Mouse (Mus musculus): Measurements from ENCODE around the gene Syt16.

The Syt16 gene

DNA sequence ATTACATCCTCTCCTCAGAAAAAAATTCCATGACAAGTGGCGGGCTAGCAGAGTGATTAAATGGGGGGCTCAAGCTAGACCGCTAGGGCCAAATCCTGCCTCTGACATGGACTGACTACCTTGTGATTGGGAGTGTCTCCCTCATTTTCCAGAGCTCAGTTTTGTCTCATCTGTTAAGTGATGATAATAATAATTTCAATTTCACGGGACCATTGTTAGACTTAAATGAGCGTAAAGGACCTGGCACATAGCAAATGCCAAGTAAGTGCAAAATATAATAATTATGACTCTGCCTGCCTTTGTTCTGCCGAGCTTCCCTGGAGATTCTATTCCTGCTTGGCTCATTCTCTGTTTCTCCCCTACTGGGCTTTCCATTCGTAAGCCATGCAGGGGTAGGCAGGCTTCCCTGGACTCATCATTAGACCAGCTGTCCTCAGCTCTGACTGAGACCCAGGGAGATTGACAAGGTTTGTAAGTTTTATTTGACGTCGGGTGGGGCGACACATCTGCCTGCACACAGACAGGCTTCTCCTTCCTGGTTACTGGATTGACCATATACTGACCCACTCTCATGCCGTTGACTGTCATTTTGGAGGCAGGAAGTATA, 112.1 kb downstream of the Syt16 start:
- no peak for DNase-seq

DNA sequence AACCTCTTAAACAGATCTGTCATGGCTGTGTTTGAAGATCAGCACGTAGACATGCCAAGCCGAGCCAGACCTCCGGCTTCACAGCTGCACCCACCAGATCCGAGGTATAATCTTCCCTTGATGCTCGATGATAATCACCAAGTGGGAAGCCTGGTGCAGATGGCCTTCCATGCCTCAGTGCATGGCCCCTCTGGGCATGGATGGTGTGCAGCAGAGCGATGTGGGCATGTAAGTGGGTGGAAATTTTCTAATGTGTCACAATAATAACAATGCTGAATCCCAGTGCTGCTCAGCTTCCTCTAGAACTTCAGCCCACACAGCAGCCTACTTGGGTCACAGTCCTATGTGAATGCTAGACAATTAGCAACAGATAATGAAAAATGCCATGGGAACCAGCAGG, 119.4 kb downstream of the Syt16 start:
- DNase-seq = no peak

DNA sequence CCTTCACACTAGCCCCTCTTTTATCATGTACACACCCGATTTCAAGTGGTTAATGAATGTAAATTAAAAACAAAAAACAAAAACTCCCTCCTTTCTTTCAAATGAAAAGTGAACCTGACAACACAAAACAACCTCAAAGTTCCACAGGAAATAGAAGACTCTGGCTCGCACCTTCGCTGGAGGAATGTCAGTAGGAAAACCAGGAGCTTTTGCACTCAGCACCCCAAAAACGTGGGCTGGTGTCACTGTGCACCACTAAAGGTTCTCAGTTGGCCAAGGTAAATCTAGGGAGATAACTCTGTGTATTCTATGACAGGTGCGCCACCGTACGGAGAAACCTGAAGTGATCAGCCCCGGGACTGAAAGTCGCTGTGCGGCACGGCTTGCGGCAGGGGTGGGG, 128.3 kb downstream of the Syt16 start:
- DNase-seq = no peak

DNA sequence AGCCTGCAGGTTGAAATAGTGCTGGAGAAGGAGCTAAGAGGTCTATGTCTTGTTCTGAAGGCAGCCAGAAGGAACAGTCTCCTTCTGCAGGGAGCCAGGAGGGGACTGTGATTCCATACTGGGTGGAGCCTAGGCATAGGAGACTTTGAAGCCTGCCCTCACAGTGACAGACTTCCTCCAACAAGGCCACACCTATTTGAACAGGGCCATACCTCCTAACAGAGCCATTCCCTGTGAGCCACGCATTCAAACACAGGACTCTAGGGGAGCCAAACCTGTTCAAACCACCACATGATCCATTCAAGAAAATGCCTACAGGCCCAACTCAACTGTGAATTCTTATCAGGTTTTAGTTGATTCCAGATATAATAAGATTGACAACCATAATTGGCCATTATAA, 130.8 kb downstream of the Syt16 start:
- no peak for DNase-seq

DNA sequence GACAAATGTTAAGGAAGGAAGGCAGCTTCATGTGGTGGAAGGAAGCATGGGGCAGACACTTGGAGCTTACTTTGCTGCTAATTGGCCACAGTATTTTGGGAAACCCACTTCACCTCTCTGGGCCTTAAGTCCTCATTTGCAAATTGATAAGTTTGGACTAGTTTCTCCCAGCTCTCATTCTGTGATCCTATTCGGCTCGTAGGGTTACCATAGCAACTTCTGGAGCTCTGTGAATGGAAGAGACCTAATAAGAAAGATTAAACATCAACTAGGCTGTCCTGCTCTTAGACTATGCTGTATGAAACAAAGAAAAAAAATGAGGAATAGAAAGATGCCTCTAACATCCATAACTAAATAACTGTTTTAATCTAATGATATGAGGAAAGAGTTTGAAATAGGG, 134.3 kb downstream of the Syt16 start:
- DNase-seq = no peak

DNA sequence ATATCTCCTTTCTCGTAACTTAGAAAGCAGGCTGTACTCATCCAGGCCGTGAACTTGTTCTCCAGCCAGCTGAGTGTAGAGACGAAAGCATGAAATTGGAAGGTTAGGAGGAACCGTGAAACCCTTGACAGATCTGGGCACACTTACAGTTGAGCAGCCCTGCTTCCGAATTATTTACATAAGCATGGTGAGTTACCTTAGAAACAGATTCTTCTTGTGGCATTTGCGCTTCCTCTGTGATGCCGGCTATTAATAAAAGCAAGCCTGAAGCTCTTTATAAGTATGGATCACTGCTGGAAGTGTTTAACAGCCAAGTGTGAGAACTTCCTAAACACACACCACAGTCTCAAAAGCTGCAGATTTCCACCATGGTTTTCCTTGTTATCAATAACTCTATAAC, 144.7 kb downstream of the Syt16 start:
- DNase-seq = no peak

DNA sequence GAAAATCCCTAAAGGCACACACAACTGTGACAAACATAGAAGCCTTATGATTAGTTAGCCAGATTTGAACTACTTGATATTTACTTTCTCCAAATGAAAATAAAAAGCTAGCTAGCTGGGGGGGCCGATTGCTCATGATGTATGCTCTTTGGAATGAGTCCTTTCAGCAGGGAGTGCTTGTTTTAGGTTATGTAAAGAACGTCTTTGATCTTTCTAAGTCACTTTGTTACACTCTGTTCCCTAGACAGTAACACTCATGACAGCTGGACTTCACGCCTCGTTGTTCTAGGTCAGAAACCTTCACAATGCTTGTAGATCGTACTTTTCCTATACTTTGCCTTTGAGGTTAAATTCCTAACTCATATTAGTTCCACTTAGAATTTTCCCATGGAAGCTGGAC, 146.9 kb downstream of the Syt16 start:
- DNase-seq = no peak

DNA sequence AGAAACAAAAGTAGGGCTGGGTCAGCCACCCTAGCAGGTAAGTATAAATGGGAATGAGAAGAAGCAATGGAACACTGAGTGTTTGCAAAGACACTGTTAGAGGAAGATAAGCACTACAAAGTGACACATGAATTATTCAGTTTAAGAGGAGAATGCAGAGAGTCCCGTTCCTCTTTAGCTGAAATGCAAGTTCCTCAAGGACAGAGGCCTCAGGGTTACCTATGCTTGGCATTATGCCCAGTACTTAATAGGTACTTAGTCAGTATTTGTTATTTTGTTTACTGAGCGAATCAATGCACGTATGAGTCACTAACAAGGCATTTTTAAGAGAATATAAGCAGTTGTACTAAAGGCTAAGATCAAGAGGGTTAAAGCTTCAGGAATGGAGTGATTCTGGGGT, 163.3 kb downstream of the Syt16 start:
- DNase-seq = no peak

DNA sequence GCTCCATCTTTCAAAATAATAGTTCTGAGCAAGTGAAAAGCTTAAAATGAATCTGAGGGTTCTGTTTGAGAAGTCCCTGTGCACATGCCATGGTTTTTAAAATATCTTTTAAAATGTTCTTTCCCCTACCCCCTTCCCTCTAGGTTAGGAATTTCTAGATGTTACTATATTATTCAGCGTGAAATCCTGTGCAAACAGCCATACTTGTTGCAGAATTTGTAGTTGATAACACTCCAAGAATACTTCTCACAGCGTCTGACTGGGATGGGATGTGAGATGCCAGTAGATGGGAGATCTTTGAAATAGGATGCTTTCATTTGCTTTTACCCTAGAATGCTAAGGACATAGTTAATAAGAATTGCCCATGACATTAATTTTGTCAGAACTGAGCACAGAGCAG, 165.6 kb downstream of the Syt16 start:
- no peak for DNase-seq

DNA sequence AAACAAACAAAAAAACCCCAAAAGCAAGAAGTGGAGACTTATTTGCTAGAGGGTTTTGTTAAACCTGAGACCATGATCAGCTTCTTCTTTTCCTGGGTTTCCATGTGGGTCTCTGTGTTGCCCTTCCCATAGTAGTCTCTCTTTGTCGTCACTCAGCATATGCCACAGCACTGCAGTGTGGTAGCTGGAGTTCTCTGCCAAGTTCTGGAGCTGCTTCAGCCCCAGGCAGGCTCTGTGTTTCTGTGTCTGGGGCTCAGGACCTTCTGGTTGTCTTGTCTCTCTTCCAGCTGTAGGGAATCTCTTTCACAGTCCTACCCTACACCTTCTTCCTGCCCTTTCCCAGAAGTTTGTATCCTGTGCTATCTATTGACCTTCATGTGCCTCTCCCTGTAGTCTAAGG, 173.8 kb downstream of the Syt16 start:
- DNase-seq = no peak

DNA sequence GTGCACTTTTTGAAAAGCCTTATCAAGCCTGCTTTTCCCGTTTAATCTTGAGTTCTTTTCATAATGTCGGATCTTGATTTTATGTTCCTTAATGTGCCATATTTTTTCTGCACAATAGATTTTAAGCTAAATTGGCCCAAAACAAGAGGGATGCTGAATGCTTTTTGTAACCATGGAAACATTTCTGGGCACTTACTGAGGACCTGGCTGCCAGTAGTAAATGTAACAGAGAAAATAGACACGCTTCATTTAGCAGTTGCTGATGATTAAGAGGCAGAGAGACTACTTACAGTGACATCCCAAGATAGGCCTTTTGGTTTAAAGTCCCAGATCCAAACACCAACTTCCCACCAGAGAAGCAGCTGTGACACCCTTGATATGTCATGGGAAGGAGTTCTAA, 176.4 kb downstream of the Syt16 start:
- DNase-seq = no peak

DNA sequence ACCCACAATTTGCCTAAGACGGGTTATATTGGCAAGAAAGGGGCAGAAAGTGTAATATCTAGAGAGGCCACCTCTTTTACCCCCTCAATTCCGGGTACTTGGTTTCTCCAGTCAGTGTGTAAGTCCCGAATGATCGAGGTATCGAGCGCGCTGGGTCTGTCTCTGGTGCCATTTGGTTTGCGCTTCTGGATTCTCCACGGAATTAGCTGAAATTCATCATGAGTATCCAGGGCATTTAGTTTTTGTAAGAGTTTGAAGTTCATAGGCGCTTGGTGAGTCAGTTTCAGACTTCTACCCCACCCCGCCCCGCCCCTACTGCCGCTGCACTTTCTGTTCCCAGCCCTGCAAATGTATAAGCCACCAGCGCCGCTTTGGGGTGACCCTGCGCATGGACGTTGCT, 187.1 kb downstream of the Syt16 start:
- no peak for DNase-seq

DNA sequence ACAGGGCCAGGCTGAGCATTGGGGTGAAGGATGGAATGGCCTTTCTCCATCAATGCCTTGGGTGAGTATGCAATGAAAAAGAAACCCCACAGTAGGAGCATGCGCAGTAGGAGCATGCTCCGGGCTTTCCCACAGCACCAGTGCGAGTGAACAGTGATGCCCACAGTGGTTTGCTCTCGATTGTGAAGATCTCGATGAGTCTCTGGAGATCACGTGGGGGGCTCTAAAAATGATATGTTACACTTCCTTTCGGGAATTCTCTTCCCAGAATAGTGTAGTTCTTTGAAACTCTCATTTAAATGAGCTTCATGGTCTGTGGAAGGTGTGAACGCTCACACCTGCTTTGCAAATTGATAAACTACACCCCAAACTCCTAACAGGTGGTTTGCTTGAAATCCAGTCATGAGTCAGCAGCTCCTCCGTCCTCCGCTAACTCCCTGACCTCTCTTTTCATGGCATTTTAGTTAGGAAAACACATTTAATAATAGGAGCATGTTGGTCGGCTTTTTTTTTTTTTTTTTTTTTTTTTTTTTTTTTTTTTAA, 190.9 kb downstream of the Syt16 start:
- DNase-seq = no peak

DNA sequence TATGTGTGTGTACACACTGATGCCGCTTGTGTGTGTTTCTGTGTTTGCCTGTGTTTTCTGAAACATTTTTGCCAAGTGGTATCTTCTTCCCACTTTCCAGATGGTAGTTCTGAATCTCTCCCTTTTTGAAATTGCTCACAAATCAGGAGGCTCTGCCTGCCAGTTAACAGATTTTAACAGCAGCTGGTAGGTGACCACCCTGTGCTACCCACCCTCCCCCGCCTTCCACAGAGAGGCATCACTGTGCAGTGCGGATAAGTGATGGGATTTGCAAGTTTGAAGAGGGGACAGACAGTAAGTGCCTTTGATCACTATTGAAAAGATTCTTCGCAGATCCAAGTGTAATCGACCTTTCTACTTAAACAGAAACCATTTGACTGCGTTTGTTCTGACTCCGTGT, 191.4 kb downstream of the Syt16 start:
- DNase-seq = no peak

DNA sequence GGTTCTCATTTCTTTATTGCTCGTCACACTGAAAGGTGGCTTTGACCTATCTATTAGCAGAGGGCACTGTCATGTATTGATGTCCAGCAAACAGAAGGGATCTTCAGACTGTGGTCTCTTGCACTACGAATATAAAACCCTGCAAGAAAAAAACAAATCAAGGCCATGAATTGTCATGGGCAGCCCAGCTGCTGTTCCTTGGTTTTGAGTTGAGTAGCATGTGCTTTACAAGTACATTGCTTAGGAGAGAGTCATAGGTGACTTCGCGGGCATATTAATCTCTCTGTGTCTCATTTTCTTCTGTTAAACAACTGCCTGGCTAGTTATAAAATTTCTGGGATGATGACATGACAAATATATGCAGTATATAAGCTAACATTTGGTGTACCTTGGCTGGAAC, 192.4 kb downstream of the Syt16 start:
- DNase-seq = no peak

DNA sequence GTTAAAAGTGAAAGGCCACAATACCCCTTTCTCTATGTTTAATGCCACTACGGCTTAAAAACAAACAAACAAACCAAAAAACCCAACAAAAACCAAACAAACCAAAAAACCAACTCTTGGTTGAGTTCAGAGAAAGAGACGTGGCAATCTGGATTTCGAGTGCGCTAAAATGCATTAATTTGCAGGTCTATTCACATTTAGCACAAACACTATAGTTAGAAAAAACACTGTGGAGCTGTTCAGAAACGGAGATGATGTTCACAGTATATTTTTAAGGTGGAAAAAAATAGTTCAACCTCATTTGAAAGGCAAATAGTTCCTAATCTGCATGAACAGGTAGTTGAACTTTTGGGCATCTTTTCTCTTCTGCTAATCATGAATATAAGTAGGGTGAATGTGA, 192.8 kb downstream of the Syt16 start:
- no peak for DNase-seq

DNA sequence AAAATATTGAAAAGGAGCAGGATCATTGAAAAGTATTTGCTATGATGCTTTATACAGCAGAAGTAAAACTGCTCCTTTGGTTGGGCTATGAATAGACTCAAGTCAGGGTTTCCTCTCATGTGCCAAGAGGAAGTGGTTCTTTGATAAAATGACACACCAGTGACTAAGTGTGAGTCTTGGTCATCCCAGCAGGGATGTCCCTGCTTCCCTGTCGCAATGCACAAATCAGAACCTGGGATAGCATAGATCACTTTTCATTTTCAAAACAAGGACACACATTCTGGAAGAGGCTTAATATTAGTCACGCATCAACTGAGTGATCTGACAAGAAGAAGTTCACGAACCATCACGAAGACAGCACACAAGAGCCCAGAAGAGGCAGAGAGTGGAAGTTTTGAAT, 195.1 kb downstream of the Syt16 start:
- no peak for DNase-seq

DNA sequence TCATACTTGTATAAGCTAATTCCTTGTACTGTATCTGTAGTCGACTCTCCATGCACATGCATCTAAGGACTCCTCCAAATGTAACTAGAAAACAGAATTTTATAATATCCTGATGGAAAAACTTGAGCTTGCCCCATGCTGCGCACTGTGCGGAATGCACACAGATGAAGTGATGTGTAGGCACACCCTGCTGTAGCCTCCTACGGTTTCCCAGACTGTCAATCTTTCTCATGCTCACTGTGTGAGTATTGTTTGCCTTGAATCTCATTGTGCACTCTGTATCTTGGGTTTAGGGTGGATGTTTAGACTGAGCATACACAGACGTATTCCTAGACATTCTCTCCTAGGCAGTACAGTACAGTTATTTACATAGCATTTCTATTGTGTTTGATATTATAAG, 203.9 kb downstream of the Syt16 start:
- no peak for DNase-seq

DNA sequence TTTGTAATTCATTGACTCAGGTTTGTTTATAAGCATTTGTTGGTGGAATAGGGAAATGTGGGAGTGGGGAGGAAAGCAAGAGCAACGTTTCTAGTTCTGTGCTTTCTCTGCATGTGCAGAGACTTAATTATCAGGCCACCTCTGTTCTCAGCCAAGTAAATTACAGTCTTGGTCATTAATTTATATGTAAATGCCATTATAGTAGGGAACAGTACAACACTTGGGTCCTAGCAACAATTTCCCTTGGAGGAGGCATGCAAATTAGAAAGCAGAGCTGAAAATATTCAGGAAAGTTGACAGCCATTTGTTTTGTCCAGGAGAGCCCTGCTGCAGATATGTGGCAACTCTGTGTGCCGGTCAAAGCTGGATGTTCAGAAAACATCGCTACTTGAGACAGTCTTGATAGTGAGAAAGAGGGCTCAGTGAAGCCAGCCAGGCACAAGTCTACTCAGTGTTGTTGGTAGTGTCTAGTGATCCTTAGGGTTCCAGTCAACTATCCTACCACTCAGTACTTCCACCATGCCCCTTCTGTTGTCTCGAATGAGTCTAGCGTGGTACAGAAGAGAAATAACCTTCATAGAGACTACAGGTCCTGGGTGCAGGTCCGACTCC, 205.1 kb downstream of the Syt16 start:
- no peak for DNase-seq

DNA sequence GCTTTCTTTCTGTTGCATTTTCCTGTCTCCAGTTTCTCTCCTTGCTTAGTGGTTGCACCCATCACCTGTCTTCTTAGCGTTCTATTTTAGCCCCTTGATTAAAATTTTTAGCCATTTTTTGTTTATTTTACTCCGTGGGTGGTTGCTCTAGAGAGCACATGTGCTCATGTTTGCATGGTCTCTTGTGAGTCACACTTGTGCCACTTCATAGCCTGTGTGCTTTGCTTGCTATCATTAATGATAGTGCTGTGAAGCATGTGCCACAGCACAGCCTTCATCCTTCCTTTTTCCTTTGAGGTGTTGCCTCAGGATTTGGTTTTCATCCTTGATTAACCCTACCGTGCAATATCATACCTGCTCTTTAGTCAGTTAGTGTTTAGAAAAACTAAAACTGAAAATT, 214.7 kb downstream of the Syt16 start:
- no peak for DNase-seq

DNA sequence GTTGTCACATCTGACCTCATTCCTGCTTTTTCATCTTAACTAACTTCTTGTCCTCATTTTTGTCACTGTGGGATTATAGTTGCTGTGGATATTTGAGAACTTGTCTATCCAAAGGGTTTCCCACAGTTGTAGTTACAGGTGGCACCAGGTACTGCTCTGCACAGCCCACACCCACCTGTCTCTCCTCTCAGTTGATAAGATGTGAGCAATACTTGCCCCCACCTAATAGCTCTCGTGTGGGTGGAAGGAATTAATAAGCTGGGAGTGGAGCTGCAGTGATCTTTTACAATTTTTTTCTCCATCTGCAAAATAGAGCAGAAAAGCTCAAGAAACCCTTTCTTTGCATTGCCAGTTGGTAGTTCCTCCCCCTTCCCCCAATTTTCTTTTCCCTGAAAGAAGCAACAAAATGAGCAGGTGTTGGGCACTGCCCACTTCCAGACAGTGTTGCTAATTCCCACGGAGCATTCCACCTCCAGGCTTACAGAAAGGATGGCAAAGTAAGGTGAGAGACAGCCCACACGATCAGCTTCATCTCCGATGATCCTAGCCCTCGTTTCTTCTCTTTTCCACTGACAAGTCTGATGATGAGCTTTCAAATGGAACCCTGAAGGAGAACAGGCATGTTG, 218.8 kb downstream of the Syt16 start:
- DNase-seq = no peak

DNA sequence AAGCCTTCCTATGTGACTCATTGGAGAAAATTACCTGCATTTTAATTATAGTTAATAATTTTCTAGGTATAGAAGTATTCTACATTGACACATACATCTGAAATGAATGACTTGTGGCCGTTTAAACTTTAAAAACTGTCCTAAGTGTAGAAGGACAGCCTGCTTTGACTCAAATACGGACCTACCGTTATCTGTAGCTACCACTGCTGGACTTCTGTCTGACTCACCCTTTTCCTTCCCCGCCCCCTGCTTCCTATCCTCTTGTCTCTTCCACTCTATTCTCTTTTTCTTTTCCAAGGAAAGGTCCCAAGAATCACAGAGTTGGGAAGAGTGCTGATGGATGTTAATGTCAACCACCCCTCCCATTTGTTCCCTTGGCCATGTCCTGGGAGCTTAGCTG, 222.4 kb downstream of the Syt16 start:
- DNase-seq = no peak

DNA sequence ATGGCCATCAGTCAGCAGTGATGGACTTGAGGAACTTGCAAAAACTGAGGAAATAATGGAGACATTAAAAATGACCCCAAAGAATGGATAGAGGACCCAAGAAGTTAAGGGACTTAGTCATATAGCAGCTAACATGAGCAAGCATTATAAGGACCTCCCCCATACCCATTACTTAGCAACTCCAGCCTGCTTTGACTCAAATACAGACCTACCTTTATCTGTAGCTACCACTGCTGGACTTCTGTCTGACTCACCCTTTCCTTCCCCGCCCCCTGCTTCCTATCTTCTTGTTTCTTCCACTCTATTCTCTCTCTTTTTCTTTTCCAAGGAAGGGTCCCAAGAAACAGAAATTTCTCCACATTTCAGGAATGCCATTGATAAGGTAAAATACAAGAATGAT, 223.2 kb downstream of the Syt16 start:
- no peak for DNase-seq

DNA sequence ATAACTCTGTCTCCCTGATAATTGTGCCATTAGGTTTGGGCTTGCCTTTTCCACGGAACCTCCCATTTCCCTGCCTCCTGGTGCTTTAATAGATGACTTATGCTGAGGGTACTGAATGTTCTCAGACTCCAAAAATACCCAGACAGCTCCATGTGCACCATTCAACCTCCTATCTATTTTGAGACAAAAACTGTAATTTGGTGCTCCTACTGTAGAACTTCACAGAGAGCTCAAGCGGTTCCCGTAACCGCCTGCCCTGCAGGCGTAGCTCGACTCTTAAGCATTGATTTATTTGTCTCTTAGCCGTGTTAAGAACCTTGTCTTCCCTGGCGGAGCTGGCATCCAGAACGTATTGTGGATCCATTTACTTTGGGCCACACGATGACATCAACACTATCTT, 233.3 kb downstream of the Syt16 start:
- no peak for DNase-seq

DNA sequence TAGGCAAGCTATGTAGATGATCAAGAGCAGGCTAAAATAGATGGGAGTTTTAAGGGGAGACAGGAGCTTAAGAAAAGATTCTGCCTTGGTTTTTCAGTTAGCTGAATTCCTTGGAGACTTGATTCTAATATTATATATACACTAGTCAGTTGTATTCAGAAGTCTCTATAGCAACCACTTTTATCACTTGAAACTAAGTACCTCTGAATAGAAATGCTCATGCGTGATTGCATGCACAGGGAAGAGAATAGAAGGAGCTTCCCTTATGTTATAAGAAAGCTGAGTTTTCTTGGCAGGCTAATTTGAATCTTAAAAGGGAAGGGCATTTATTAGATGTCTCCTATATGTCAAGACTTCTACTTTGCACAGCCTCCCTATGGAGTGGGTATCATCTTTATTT, 235.4 kb downstream of the Syt16 start:
- DNase-seq = no peak

All from thymus, postnatal 25 days (tissue).